Mouse (Mus musculus): ENCODE measurements around the gene Zfp445. TPM values are rescaled to one million over a fixed set of nuclear protein-coding genes. Genes with fewer than 3 reads are reported as not detected.
"Not testable (repeated sequence)": the region's sequence is repeated elsewhere in the genome, so short reads cannot be mapped to it uniquely, and the experiment has no call there.

Zfp445 gene
- 100 to 1,000 TPM; 155 to 161 TPM for total RNA-seq (2021)

GRCm38 (mm10) chr9:122865697-122866166 lies at the start of gene Zfp445:
Gene Zfp445 (minus strand): TSS chr9:122866006.
- peak; percentile 77 to 81 for DNase-seq

- peak; percentile 22 to 37 for DNase-seq
Measured at GRCm38 (mm10) chr9:122902717-122903535, 37.1 kb upstream of the Zfp445 start.

- no peak for DNase-seq
Measured at GRCm38 (mm10) chr9:122901047-122901446, 35.2 kb upstream of the Zfp445 start.

DNA sequence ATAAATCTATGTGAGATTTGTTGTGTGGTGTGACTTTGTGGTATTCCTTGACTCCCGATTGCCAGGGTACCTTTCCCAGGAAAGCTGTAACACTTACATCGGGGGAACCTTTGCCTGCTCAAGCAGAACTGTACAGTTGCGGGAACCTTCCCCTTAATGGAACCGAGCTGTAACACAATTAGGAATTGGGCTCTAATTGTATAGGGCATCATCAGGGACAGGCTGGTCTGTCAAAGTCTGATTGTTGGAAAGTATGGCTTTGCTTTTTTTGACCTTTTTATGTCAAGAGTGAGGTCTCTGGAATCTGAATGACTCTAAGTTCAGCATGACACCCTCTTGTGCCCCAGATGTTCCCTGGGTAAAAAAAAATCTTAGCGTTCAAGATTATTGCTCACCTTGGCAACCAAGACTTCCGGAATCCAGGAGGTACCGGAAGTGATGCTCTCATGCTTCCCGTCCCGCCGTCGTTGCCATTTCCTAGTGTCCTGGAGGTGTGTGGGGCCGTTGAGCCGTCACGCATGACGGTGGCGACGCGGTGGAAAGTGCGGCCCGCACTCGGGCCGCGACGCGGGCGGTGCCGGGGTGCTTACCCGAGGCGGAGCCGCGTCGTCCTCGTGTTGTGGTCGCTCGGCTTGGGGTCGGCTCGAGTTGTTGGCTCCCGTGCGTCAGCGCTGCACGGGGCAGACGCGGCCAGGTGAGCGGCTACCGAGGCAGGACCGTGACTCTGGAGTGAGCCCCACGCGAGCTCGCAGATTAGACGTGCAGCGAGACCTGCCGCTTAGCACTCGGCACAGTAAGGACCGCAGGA lies 20.8 kb upstream of the Zfp445 start:
- peak; percentile 35 to 45 for DNase-seq

DNA sequence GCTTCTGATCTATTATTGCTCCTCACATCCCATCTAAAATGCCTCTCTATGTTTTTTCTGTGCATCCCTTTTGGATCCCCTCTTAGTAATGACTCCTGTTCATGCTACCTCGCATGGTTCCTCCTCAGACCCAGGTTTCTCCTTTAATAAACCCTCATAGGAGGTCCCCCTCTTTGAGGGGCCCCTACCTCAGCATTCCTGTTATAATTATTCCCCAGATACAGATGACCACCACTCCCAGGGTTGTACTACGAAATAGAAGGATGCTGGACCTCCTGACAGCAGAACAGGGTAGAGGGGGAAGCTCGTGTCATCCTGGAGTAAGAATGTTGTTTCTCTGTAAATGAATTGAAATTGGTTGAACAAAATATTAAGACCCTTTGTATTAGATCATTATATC lies 19.6 kb upstream of the Zfp445 start, which contains the start of gene Zkscan7:
TSS of gene Zkscan7 (plus strand) at position 301 of the 400 bp plus-strand sequence.
- DNase-seq, result no peak

- DNase-seq, result no peak
Measured at GRCm38 (mm10) chr9:122875145-122875544, 9.3 kb upstream of the Zfp445 start.

DNA sequence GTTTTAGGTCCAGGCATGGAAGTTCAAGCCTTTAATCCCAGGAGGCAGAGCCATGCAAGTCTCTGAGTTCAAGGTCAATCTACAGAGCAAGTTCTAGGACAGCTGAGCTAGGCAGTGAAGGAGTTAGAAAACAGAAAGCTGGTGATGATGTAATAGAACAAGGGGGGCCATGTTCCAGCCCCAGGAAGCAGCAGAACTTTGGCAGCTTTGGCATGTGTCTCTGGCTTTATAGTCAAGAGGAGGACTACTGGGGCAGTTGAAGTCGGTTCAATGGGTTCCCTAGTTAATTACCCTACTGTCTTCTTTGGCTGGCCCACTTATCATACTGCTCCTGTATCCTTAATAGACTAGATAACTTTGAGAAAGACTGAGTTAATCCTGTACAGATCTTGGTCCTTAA lies 8.8 kb upstream of the Zfp445 start:
- DNase-seq, result no peak

- no peak for DNase-seq
Measured at GRCm38 (mm10) chr9:122872595-122872994, 6.8 kb upstream of the Zfp445 start.

DNA sequence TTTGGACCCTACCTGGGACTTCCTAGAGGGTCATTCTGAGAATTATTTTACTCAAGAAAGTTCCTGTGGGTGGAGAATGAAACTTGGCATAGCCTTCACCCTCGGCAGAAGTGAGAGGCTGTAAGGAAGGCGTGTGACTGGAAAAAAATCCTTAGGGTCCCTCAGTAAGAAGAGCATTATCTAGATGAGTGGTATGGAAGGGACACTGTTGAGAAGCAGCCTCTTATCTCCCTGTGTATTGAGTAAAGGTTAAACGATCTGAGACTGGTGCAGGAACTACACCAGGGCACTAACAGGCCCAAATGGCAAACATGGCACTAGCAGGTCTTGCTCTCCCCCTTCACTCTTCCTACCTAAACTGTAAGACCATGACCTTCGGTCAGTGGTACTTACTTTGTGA lies 386 bp upstream of the Zfp445 start:
- DNase-seq, result no peak

- DNase-seq, result no peak
Measured at GRCm38 (mm10) chr9:122864848-122865247, 958 bp downstream of the Zfp445 start.

DNA sequence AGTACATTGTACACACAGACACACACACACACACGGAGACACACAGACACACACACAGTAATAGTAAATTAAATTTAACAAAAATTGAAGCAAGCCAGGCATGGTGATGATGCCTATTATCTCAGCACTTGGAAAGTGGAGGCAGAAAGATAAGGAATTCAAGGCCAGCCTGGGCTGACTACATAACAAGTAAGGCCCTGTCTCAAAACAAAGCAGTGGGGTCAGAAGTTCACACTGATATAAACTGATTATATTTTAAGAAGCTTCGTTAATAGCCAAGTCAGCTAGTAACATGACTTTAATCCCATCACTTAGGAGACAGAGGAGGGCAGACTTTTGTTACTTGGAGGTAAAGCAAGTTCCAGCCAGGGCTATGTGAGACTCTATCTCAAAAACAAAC lies 2.1 kb downstream of the Zfp445 start:
- DNase-seq, result no peak

DNA sequence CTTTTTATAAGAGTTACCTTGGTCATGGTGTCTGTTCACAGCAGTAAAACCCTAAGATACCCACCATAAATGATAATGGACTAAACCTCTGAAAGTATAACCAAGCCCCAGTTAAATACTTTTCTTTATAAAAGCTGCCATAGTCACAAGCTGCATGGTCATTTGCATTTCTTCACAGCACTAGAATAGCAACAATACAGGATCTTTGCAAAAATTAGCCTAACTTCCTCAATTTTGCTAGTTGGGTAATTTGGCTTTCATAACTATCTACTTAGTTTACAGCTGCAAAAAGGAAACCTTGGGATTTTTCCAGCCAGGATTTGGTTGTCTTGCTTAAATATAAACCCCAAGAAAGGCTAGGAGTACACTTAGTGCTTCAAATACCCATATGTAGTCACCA lies 5.1 kb downstream of the Zfp445 start:
- DNase-seq, result no peak

DNA sequence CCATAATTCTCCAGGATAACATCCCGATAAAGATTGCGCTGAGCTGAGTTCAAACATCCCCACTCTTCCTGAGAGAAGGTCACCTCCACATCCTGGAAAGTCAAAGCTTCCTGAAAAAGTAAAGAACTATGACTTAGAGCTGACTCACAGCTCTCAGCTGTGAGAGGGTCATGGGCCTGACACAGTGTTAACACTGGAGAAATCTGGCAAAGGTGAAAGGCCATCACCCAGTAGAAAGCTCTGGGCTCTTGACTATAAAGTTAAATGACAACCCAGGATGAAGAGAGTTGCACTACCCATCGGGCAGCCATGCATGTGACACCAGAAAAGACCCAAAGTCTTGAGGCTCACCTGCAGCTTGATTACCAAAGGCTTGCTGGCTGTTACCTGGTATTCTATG lies 9.1 kb downstream of the Zfp445 start:
- no peak for DNase-seq

GRCm38 (mm10) chr9:122855617-122856016 lies 10.2 kb downstream of the Zfp445 start:
- no peak for DNase-seq

DNA sequence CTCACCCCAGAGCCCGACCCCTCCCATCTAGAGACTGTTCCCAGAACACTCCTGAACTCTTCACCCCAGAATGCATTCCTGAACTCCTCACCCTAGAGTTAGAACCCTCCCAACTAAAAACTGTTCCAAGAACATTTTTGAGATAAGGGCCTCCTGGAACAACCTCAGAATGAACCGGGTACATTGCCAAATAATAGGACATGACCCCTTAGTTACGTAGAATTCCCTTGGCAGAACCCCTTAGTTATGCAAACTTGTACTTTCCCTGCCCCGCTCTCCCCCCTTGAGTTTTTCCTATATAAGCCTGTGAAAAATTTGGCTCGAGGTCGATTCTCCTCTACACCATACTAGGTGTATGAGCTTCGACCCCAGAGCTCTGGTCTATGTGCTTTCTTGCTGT lies 10.7 kb downstream of the Zfp445 start:
- DNase-seq, result not testable (repeated sequence)

DNA sequence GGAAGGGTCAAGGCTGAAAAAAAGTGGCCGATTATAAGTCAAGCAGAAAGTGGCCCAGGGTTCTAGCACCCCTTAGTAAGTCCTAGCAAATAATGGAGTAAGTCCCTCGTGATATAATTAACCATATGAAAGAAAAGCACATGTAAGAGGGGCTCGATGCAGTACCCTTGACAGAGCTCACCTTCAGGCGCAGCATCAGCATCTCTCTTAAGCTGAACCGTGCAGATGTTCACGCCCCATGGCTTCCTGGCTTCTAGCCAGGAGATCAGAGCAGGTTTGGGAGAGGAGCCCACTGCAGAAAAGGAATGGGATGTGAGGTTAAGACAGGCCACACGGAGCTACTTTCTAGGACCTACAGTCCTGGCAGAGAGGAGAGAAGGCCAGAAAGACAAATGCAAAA lies 11.3 kb downstream of the Zfp445 start:
- no peak for DNase-seq

DNA sequence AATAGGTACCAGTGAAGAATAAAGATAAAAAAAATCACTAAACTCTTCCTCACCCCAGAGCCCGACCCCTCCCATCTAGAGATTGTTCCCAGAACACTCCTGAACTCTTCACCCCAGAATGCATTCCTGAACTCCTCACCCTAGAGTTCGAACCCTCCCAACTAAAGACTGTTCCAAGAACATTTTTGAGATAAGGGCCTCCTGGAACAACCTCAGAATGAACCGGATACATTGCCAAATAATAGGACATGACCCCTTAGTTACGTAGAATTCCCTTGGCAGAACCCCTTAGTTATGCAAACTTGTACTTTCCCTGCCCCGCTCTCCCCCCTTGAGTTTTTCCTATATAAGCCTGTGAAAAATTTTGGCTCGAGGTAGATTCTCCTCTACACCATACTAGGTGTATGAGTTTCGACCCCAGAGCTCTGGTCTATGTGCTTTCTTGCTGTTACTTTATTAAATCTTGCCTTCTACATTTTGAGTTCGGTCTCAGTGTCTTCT lies 17.9 kb downstream of the Zfp445 start:
- not testable (repeated sequence) for DNase-seq

DNA sequence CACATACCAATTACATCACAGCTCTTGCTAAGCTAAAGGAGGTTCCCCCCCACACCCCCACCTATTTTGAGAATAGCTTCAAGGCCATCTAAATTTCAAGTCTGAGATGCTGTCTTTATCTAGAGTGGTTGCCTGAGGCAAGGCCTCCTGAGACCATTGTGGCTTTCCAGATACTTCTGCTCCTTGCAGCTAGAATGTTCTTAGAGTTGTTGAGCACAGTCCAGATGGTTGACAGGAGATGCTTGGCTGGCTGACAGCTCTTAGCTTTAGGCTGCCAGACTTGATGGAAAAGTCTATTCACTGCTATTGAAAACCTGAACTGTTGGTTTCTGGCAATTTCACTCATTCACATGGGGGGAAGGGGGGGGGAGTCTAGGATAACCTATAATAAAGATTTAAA lies 19.6 kb downstream of the Zfp445 start:
- peak; percentile 41 to 48 for DNase-seq

GRCm38 (mm10) chr9:122845621-122846020 lies 20.2 kb downstream of the Zfp445 start:
- no peak for DNase-seq

- no peak for DNase-seq
Measured at GRCm38 (mm10) chr9:122843760-122844159, 22.0 kb downstream of the Zfp445 start, which contains the start of gene Gm35549. Gene Gm35549 (minus strand): TSS chr9:122844035.

DNA sequence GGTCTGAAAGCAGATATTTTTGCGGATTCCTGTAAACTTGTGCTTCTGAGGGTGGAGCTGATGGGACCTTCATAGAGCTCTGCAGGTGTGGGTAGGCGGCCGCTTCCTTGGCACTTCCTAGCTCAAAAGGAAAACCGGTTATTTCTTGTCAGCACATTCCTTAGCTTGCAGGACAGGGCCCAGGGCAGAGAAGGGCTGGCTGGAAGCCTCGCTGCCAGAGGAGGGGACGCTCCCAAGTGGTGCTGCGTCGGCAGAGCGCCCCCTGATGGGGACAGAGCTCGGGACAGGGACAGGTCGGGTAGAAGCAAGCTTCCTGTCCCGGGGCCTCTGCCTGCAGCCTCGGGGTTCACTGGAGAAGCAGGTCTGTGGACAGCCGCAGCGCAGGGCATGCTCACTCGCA lies 28.1 kb downstream of the Zfp445 start:
- DNase-seq, result no peak

DNA sequence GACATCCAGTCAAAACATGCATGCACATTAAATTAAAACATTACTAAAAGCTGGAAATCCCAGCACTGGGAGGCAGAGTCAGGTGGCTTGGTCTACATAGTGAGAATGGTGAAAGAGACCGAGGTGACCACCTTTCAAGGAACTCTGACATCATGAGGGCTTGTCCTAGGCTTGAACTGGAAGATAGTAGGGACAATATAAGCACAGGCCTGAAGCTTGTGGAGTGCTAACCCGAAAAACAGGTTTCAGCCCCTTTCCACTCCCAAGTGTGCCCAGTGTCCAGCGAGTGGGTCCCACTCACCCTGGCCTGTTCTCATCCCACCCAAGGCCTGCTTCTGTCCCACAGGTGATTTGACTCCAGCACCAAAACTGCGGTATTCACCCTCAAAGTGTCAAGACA lies 28.6 kb downstream of the Zfp445 start:
- no peak for DNase-seq

DNA sequence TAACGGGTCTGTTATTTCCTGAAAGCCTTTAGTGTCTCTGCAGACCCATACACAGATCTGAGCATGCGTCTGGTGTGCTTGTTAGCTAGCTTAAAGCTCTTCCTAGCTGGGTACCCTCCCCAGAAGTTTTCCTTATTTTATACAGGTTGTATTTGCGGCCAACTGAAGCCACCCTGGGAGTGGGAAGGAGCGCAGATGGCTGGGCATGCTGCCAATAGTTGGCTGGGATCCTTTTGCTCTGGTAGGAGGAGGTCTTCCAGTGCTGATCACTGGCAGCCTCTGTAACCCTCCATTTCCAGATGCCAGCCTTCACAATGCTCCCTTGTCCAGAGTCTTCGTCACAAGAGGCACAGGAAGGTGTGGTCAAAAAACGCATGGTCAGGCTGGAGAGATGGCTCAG lies 29.0 kb downstream of the Zfp445 start:
- DNase-seq, result peak; percentile 45 to 68
